Mouse (Mus musculus) hindbrain, postnatal 0 days (tissue): Measurements from ENCODE around the gene Hdac4. TPM values are rescaled to one million over a fixed set of nuclear protein-coding genes. Genes with fewer than 3 reads are reported as not detected.

Experiments used
- ATAC-seq: fragments of 200-750 bp; cut with Nextera tagmentation; 2 replicates; pipeline ENCODE4 v1.8.0; 2017; ENCODE audit warnings: mild to moderate bottlenecking, moderate TSS enrichment, moderate library complexity
- DNase-seq: peaks from one replicate; pipeline ENCODE4 v3.0.0-alpha.2; 2015; ENCODE audit warnings: low spot score
- H3K27ac ChIP-seq: fragments of 300-500 bp; sonication (generic); 2 replicates; pipeline ENCODE4 v1.5.1; 2014; ENCODE audit warnings: mild to moderate bottlenecking
- H3K27me3 ChIP-seq: fragments of 300-500 bp; sonication (generic); 2 replicates; pipeline ENCODE4 v1.6.1; 2014; ENCODE audit warnings: low read length, mixed read lengths; ENCODE audit not compliant: insufficient read depth
- H3K36me3 ChIP-seq: fragments of 300-500 bp; sonication (generic); 2 replicates; pipeline ENCODE4 v1.6.1; 2014; ENCODE audit warnings: low read length, mixed read lengths; ENCODE audit not compliant: insufficient read depth
- H3K4me1 ChIP-seq: fragments of 300-500 bp; sonication (generic); 2 replicates; pipeline ENCODE4 v1.6.1; 2014; ENCODE audit warnings: antibody characterized with exemption, low read length, mixed read lengths; ENCODE audit not compliant: insufficient read depth
- H3K4me2 ChIP-seq: fragments of 300-500 bp; sonication (generic); 2 replicates; pipeline ENCODE4 v1.6.1; 2014; ENCODE audit warnings: low read depth, mild to moderate bottlenecking, low read length, moderate library complexity, mixed read lengths
- H3K4me3 ChIP-seq: fragments of 300-500 bp; sonication (generic); 2 replicates; pipeline ENCODE4 v1.5.1; 2014; ENCODE audit warnings: low read length
- H3K9ac ChIP-seq: fragments of 300-500 bp; sonication (generic); replicated peaks from 2 replicates; pipeline ENCODE4 v1.6.1; 2014; ENCODE audit warnings: mild to moderate bottlenecking, low read length, moderate library complexity, mixed read lengths
- H3K9me3 ChIP-seq: fragments of 300-500 bp; sonication (generic); 2 replicates; pipeline ENCODE4 v1.6.1; 2016; ENCODE audit warnings: low read length, mixed read lengths
- CTCF ChIP-seq: IDR thresholded peaks from 2 replicates; pipeline ENCODE4 v1.5.1; 2016; ENCODE audit warnings: antibody characterized with exemption, control low read depth, low read depth
- WGBS: fragments of 180-500 bp; shearing (Covaris S2); extraction: QIAGEN DNeasy Blood & Tissue Kit; methylation state at CpG from one replicate; pipeline ENCODE4 v1.1.7; 2014; 5-methylcytosine and 5-hydroxymethylcytosine counted together
- polyA plus RNA-seq: library from polyadenylated mRNA; unstranded; fragments of >200 nt; fragmentation: Nextera tagmentation; extraction: Ambion mirVana; gene quantifications from 2 replicates; pipeline ENCODE4 v1.2.1, GENCODE M21; 2015
- total RNA-seq: library from RNA; depleted of rRNA; stranded (reverse); fragments of >200 nt; gene quantifications from 2 replicates; pipeline ENCODE4 v1.2.3, GENCODE M21; 2014

Gene Hdac4
- total and polyA plus RNA-seq, 2 experiments from 2014 or later = 20.2 to 67.9 TPM

DNA sequence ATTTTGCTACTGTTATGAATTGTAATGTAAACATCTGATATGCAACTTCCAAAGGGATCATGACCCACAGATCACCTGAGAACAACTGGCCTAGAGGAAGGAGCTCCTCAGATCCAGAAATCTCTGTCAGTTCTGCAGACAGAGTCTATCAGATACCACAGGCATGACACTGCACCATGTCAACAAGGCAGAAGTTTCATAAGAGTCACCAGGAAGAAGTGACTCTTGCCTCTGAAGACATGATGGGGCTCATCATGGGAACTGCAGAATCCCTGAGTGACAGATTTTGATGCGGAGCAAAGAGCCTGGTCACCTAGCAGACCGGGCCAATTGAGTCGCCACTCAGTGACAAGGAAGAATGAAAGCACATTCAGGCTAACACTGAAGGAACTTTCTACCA, 8.4 kb downstream of the Hdac4 start:
- H3K36me3 ChIP-seq = no peaks in the 10 kb centered on the region
- no peak for DNase-seq
- no peak for ATAC-seq
- no peak overlapping the region for H3K4me3 ChIP-seq
- H3K27me3 ChIP-seq = no peaks in the 10 kb centered on the region
- H3K9me3 ChIP-seq = no peaks in the 10 kb centered on the region
- H3K27ac ChIP-seq = no peak overlapping the region
- H3K4me1 ChIP-seq = no peaks in the 10 kb centered on the region
- TF ChIP-seq CTCF = no peak
- 88% methylated on average over 3 of the region's 3 CpGs for WGBS
- no peak overlapping the region for H3K9ac ChIP-seq
- no peak overlapping the region for H3K4me2 ChIP-seq

DNA sequence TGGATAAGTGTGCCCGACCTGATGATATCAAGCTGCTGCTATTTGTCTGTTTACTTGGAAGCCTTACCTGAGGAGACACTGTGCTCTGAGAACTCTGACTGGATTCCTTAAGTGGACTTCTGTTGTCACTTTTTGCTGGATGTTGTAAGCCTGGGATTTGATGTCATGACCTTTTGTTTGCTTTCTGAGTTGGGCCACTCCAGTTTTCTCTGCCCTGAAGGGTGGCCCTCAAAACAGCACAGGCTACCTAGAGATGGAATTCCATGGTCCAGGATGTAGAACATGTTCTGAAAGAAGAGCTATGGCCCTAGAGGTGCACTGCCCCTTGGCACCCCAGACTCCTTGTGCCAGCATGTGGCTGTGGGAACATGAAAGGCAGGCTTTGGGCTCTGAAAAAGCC, 10.9 kb downstream of the Hdac4 start:
- no peak overlapping the region for H3K4me3 ChIP-seq
- DNase-seq (no peak), ATAC-seq (no peak)
- H3K27ac ChIP-seq = no peak overlapping the region
- H3K9ac ChIP-seq = no peak overlapping the region
- no peaks in the 10 kb centered on the region for H3K9me3 ChIP-seq
- 81% methylated on average over 1 of the region's 1 CpGs for WGBS
- peaks cover 6% of the 10 kb centered on the region for H3K4me1 ChIP-seq
- H3K36me3 ChIP-seq = no peaks in the 10 kb centered on the region
- H3K4me2 ChIP-seq = no peak overlapping the region
- no peak for TF ChIP-seq CTCF
- no peaks in the 10 kb centered on the region for H3K27me3 ChIP-seq

DNA sequence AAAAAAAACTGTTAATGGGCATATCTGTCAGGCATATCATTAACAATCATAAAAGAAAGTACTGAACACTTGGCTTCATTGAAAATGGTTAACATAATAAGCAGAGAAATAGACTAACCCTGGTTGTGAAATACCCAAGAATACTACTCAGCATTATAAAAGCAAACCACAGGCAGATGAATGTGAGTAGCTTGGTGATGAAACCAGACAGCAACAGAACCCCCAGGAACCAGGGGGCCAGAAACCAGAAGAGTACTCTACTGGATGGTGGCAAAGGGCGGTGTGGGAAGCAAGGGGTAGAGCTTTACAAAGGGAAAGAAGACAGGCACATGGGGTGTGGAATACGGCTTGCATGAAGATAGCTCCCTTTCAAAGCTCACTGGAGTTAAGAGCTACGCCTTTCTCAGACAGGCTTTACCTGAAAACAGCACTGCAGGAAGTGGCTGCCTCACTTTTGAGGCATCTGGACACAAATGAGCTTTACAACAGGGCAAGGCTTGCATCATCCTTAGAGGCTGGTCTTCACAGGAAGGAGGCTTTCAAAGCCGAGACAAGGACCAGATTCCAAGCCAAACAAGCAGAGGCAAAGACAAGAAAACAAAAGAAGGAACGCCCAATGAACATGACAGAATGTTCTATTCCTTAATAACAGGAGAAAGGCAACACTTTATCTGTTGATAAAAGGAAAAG, 12.3 kb downstream of the Hdac4 start:
- no peak for ATAC-seq
- WGBS = 73% methylated on average over 5 of the region's 5 CpGs
- no peaks in the 10 kb centered on the region for H3K9me3 ChIP-seq
- peaks cover 10% of the 10 kb centered on the region for H3K4me1 ChIP-seq
- H3K36me3 ChIP-seq = no peaks in the 10 kb centered on the region
- no peaks in the 10 kb centered on the region for H3K27me3 ChIP-seq
- DNase-seq = no peak
- H3K4me2 ChIP-seq = no peak overlapping the region
- H3K9ac ChIP-seq = no peak overlapping the region
- H3K4me3 ChIP-seq = no peak overlapping the region
- H3K27ac ChIP-seq = no peak overlapping the region
- TF ChIP-seq CTCF = no peak

DNA sequence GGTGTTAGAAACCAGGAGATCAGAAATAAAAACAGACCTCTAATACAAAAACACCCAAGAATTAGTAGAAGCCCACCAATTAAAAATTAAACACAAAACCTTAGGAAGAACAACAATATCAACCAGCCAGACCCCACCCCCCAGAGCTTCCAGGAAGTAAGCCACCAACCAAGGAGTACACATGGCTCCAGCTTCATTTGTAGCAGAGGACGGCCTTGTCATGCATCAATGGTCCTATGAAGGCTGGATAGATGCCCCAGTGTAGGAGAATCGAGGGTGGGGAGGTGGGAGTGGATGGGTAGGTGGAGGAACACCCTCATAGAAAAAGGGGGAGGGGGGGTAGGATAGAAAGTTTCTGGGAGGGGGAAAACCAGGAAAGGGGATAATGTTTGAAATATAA, 13.5 kb downstream of the Hdac4 start:
- Histone ChIP-seq H3K4me3 (no peak overlapping the region), H3K4me1 (peaks cover 21% of the 10 kb centered on the region), H3K9ac (no peak overlapping the region), H3K27ac (no peak overlapping the region), H3K9me3 (no peaks in the 10 kb centered on the region), H3K36me3 (no peaks in the 10 kb centered on the region), H3K27me3 (no peaks in the 10 kb centered on the region), H3K4me2 (no peak overlapping the region)
- DNase-seq = no peak
- no peak for ATAC-seq
- TF ChIP-seq CTCF = no peak
- WGBS = 53% methylated on average over 2 of the region's 2 CpGs

DNA sequence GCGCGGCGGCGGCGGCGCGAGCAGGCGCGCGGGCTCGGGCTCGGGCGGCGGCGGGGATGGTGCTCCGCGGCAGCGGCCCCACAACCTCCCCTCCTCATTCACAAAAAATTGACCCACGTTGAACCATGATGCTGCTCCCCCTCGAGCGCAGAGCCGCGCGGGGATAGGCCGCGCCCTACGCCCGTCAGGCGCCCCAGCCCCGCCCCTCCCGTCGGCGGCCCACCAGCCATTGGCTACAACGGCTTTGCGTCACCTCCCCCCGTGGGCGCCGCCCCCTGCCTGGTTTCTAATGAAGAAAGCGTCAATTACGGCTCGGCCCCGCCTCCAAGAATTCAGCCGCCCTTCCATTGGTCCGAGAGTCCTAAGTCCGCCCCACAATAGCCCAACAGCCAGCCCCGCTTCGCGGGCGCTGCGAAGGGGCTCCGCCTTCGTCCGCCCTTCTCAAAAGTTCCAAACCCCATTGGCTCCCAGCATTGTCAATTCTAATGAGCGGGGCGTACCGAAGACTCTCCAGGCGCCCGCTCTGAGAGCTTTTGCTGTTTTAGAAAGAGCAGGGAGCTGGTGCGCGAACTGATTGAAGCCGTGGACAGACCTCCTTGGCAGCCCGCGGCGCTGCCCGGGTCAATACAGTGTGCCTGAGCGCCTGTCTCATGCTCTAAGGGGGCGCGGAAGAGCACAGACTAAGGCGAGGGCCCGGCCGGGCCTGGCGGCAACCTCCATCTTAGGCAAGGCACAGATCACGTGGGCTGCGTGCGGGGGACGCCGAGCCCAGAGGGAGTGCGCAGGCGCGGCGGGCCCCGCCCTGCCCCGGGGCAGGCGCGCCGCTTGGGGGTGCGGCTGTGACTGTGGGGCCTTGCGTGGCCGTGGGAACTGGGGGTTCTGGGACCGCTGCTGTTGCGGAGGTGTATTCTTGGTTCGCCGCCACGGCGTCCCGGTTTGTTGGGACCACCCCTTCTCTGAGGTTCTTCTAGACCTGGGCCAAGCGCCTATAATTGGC, 15.1 kb downstream of the Hdac4 start:
- peak overlapping the region; percentile 100 for H3K27ac ChIP-seq
- DNase-seq (peak; percentile 100), ATAC-seq (peak; percentile 99)
- TF ChIP-seq CTCF = no peak
- H3K27me3 ChIP-seq = no peaks in the 10 kb centered on the region
- H3K9me3 ChIP-seq = no peaks in the 10 kb centered on the region
- H3K4me3 ChIP-seq = peak overlapping the region; percentile 90
- H3K9ac ChIP-seq = peak overlapping the region; percentile 85
- no peaks in the 10 kb centered on the region for H3K36me3 ChIP-seq
- H3K4me2 ChIP-seq = peak overlapping the region; percentile 80
- H3K4me1 ChIP-seq = peaks cover 24% of the 10 kb centered on the region
- WGBS = under 1% methylated on average over 84 of the region's 97 CpGs

DNA sequence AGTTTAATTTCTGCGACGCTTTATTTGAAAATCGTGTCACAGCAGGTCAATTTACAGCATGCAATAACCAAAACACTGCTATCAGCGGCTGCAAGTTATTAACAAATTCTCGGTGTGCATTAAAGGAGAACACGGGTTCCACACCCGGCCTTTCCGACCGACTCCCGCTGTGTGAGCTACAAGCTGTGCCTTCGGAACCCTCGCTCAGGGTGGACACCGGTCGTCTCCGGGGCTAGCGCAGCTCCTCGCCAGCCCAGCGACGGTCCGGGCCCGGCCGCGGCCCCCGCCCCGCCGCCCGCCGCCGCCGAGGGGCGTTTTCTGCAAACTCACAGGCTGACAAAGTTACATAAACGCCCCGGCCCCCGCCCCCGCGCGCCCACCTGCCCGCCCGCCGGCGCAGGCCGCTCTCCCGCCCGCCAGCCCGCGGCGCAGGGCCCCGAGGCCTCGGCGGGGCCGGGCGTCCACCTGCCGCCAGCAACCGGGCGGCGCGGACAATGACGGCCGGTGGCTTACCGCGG, 16.0 kb downstream of the Hdac4 start:
- Histone ChIP-seq H3K36me3 (no peaks in the 10 kb centered on the region), H3K27me3 (no peaks in the 10 kb centered on the region), H3K4me3 (peak overlapping the region; percentile 90), H3K9me3 (no peaks in the 10 kb centered on the region), H3K4me1 (peaks cover 24% of the 10 kb centered on the region), H3K4me2 (peak overlapping the region; percentile 80), H3K9ac (peak overlapping the region; percentile 85), H3K27ac (peak overlapping the region; percentile 94)
- WGBS = under 1% methylated on average over 51 of the region's 61 CpGs
- no peak for TF ChIP-seq CTCF
- DNase-seq (peak; percentile 42), ATAC-seq (no peak)
